Mouse (Mus musculus) kidney, postnatal 0 days (tissue): ENCODE measurements around the gene Sltm. TPM values are rescaled to one million over a fixed set of nuclear protein-coding genes. Genes with fewer than 3 reads are reported as not detected.

Experiments used
- ATAC-seq: fragments of 200-750 bp; cut with Nextera tagmentation; replicated peaks from 2 replicates; pipeline ENCODE4 v1.8.0; 2017; ENCODE audit warnings: low read depth, moderate number of reproducible peaks, moderate TSS enrichment, moderate library complexity; ENCODE audit not compliant: low FRiP score
- DNase-seq: peaks from one replicate; pipeline ENCODE4 v3.0.0-alpha.2; 2016; ENCODE audit warnings: low spot score
- H3K27ac ChIP-seq: fragments of 300-500 bp; sonication (generic); 2 replicates; pipeline ENCODE4 v1.5.1; 2014; ENCODE audit warnings: mild to moderate bottlenecking
- H3K27me3 ChIP-seq: fragments of 300-500 bp; sonication (generic); 2 replicates; pipeline ENCODE4 v1.6.1; 2014; ENCODE audit warnings: low read length, mixed read lengths; ENCODE audit not compliant: insufficient read depth
- H3K36me3 ChIP-seq: fragments of 300-500 bp; sonication (generic); 2 replicates; pipeline ENCODE4 v1.6.1; 2014; ENCODE audit warnings: low read length, mixed read lengths; ENCODE audit not compliant: insufficient read depth
- H3K4me1 ChIP-seq: fragments of 300-500 bp; sonication (generic); replicated peaks from 2 replicates; pipeline ENCODE4 v1.6.1; 2014; ENCODE audit warnings: antibody characterized with exemption, low read length, mixed read lengths; ENCODE audit not compliant: insufficient read depth
- H3K4me2 ChIP-seq: fragments of 300-500 bp; sonication (generic); 2 replicates; pipeline ENCODE4 v1.6.1; 2014; ENCODE audit warnings: mild to moderate bottlenecking, low read length, moderate library complexity, mixed read lengths
- H3K4me3 ChIP-seq: fragments of 300-500 bp; sonication (generic); replicated peaks from 2 replicates; pipeline ENCODE4 v1.5.1; 2014; ENCODE audit warnings: low read depth, low read length
- H3K9ac ChIP-seq: fragments of 300-500 bp; sonication (generic); 2 replicates; pipeline ENCODE4 v1.6.1; 2014; ENCODE audit warnings: low read depth, low read length
- H3K9me3 ChIP-seq: fragments of 300-500 bp; sonication (generic); replicated peaks from 2 replicates; pipeline ENCODE4 v1.6.1; 2016; ENCODE audit warnings: low read length, inconsistent platforms, mixed read lengths
- CTCF ChIP-seq: IDR thresholded peaks from 2 replicates; pipeline ENCODE4 v1.5.1; 2016; ENCODE audit warnings: antibody characterized with exemption, low read depth, mild to moderate bottlenecking, moderate library complexity
- WGBS: fragments of 180-500 bp; shearing (Covaris S2); extraction: QIAGEN DNeasy Blood & Tissue Kit; methylation state at CpG from one replicate; pipeline ENCODE4 v1.1.7; 2014; 5-methylcytosine and 5-hydroxymethylcytosine counted together
- polyA plus RNA-seq: library from polyadenylated mRNA; unstranded; fragments of >200 nt; fragmentation: Nextera tagmentation; extraction: Ambion mirVana; gene quantifications from 2 replicates; pipeline ENCODE4 v1.2.1, GENCODE M21; 2015

The Sltm gene
- polyA plus RNA-seq, 1 experiment from 2014 or later, result 38.1 TPM

- H3K9ac ChIP-seq, result no peak overlapping the region
- H3K27ac ChIP-seq, result no peak overlapping the region
- H3K27me3 ChIP-seq, result no peaks in the 10 kb centered on the region
- 87% methylated on average over 8 of the region's 8 CpGs for WGBS
- H3K4me1 ChIP-seq, result no peaks in the 10 kb centered on the region
- ATAC-seq (no peak), DNase-seq (no peak)
- TF ChIP-seq CTCF, result no peak
- H3K4me2 ChIP-seq, result no peak overlapping the region
- H3K9me3 ChIP-seq, result no peaks in the 10 kb centered on the region
- no peak overlapping the region for H3K4me3 ChIP-seq
- H3K36me3 ChIP-seq, result peaks cover 23% of the 10 kb centered on the region
Measured at GRCm38 (mm10) chr9:70570351-70570750, 27.8 kb downstream of the Sltm start.

GRCm38 (mm10) chr9:70578123-70578522, 35.6 kb downstream of the Sltm start:
- no peaks in the 10 kb centered on the region for H3K27me3 ChIP-seq
- peaks cover 40% of the 10 kb centered on the region for H3K36me3 ChIP-seq
- no peak overlapping the region for H3K4me2 ChIP-seq
- no peaks in the 10 kb centered on the region for H3K9me3 ChIP-seq
- no peak overlapping the region for H3K4me3 ChIP-seq
- no peak for ATAC-seq
- H3K27ac ChIP-seq, result no peak overlapping the region
- DNase-seq, result no peak
- WGBS, result 95% methylated on average over 2 of the region's 2 CpGs
- no peak overlapping the region for H3K9ac ChIP-seq
- no peak for TF ChIP-seq CTCF
- no peaks in the 10 kb centered on the region for H3K4me1 ChIP-seq

- Histone ChIP-seq H3K4me1 (no peaks in the 10 kb centered on the region), H3K36me3 (peaks cover 41% of the 10 kb centered on the region), H3K27me3 (no peaks in the 10 kb centered on the region), H3K4me3 (no peak overlapping the region), H3K4me2 (no peak overlapping the region), H3K9ac (no peak overlapping the region), H3K9me3 (no peaks in the 10 kb centered on the region), H3K27ac (no peak overlapping the region)
- 85% methylated on average over 5 of the region's 5 CpGs for WGBS
- no peak for ATAC-seq
- no peak for TF ChIP-seq CTCF
- DNase-seq, result no peak
Measured at GRCm38 (mm10) chr9:70580956-70581355, 38.4 kb downstream of the Sltm start.

GRCm38 (mm10) chr9:70584641-70585040, 42.1 kb downstream of the Sltm start:
- no peak overlapping the region for H3K27ac ChIP-seq
- no peaks in the 10 kb centered on the region for H3K4me1 ChIP-seq
- WGBS, result 94% methylated on average over 14 of the region's 14 CpGs
- TF ChIP-seq CTCF, result no peak
- H3K9me3 ChIP-seq, result no peaks in the 10 kb centered on the region
- no peaks in the 10 kb centered on the region for H3K27me3 ChIP-seq
- ATAC-seq, result no peak
- peaks cover 74% of the 10 kb centered on the region for H3K36me3 ChIP-seq
- H3K9ac ChIP-seq, result no peak overlapping the region
- H3K4me3 ChIP-seq, result no peak overlapping the region
- no peak overlapping the region for H3K4me2 ChIP-seq
- no peak for DNase-seq

GRCm38 (mm10) chr9:70585172-70585571, 42.6 kb downstream of the Sltm start:
- Histone ChIP-seq H3K4me3 (no peak overlapping the region), H3K9me3 (no peaks in the 10 kb centered on the region), H3K36me3 (peaks cover 72% of the 10 kb centered on the region), H3K27me3 (no peaks in the 10 kb centered on the region), H3K27ac (no peak overlapping the region), H3K4me2 (no peak overlapping the region), H3K9ac (no peak overlapping the region), H3K4me1 (no peaks in the 10 kb centered on the region)
- whole genome bisulfite sequencing, result 83% methylated on average over 5 of the region's 5 CpGs
- DNase-seq (no peak), ATAC-seq (no peak)
- no peak for TF ChIP-seq CTCF

GRCm38 (mm10) chr9:70587171-70587570, 44.6 kb downstream of the Sltm start:
- H3K36me3 ChIP-seq, result peaks cover 69% of the 10 kb centered on the region
- H3K4me1 ChIP-seq, result no peaks in the 10 kb centered on the region
- no peak overlapping the region for H3K9ac ChIP-seq
- no peak overlapping the region for H3K4me2 ChIP-seq
- H3K9me3 ChIP-seq, result no peaks in the 10 kb centered on the region
- ATAC-seq, result no peak
- 92% methylated on average over 5 of the region's 5 CpGs for WGBS
- H3K27me3 ChIP-seq, result no peaks in the 10 kb centered on the region
- DNase-seq, result no peak
- no peak for TF ChIP-seq CTCF
- no peak overlapping the region for H3K4me3 ChIP-seq
- H3K27ac ChIP-seq, result no peak overlapping the region

GRCm38 (mm10) chr9:70590775-70591174, 48.2 kb downstream of the Sltm start:
- ATAC-seq (no peak), DNase-seq (no peak)
- H3K9me3 ChIP-seq, result no peaks in the 10 kb centered on the region
- no peaks in the 10 kb centered on the region for H3K27me3 ChIP-seq
- H3K4me1 ChIP-seq, result no peaks in the 10 kb centered on the region
- no peak overlapping the region for H3K27ac ChIP-seq
- H3K36me3 ChIP-seq, result peaks cover 59% of the 10 kb centered on the region
- no peak overlapping the region for H3K4me3 ChIP-seq
- TF ChIP-seq CTCF, result no peak
- no peak overlapping the region for H3K9ac ChIP-seq
- WGBS, result 93% methylated on average over 4 of the region's 4 CpGs
- H3K4me2 ChIP-seq, result no peak overlapping the region
